Mouse (Mus musculus) intestine, embryonic 15.5 days (tissue): ENCODE data around the gene Cldn7. TPM values are rescaled to one million over a fixed set of nuclear protein-coding genes. Genes with fewer than 3 reads are reported as not detected.
"Not testable (repeated sequence)": the region's sequence is repeated elsewhere in the genome, so short reads cannot be mapped to it uniquely, and the experiment has no call there.

Experiments used
- ATAC-seq: fragments of 200-750 bp; cut with Nextera tagmentation; 2 replicates; pipeline ENCODE4 v1.8.0; 2017; ENCODE audit warnings: moderate TSS enrichment, moderate library complexity
- H3K27ac ChIP-seq: fragments of 300-500 bp; sonication (generic); 2 replicates; pipeline ENCODE4 v1.5.1; 2015; ENCODE audit warnings: mild to moderate bottlenecking, inconsistent platforms
- H3K27me3 ChIP-seq: fragments of 300-500 bp; sonication (generic); replicated peaks from 2 replicates; pipeline ENCODE4 v1.6.1; 2015; ENCODE audit warnings: inconsistent platforms
- H3K36me3 ChIP-seq: fragments of 300-500 bp; sonication (generic); 2 replicates; pipeline ENCODE4 v1.6.1; 2015; ENCODE audit warnings: inconsistent platforms
- H3K4me1 ChIP-seq: fragments of 300-500 bp; sonication (generic); replicated peaks from 2 replicates; pipeline ENCODE4 v1.6.1; 2015; ENCODE audit warnings: inconsistent platforms
- H3K4me2 ChIP-seq: fragments of 300-500 bp; sonication (generic); replicated peaks from 2 replicates; pipeline ENCODE4 v1.6.1; 2015; ENCODE audit warnings: mild to moderate bottlenecking, inconsistent platforms
- H3K4me3 ChIP-seq: fragments of 300-500 bp; sonication (generic); replicated peaks from 2 replicates; pipeline ENCODE4 v1.5.1; 2015; ENCODE audit warnings: inconsistent platforms
- H3K9ac ChIP-seq: fragments of 300-500 bp; sonication (generic); 2 replicates; pipeline ENCODE4 v1.6.1; 2015; ENCODE audit warnings: inconsistent platforms
- H3K9me3 ChIP-seq: fragments of 300-500 bp; sonication (generic); 2 replicates; pipeline ENCODE4 v1.6.1; 2016; ENCODE audit warnings: inconsistent platforms
- WGBS: fragments of 180-500 bp; shearing (Covaris S2); methylation state at CpG from one replicate; pipeline ENCODE4 v1.1.7; 2015; 5-methylcytosine and 5-hydroxymethylcytosine counted together
- polyA plus RNA-seq: library from polyadenylated mRNA; unstranded; fragments of >200 nt; fragmentation: Nextera tagmentation; extraction: Ambion mirVana; gene quantifications from 2 replicates; pipeline ENCODE4 v1.2.1, GENCODE M21; 2015

The Cldn7 gene
- polyA plus RNA-seq, 1 experiment from 2014 or later, result 977 TPM

- peak; percentile 95 for ATAC-seq
- H3K9ac ChIP-seq, result peak within 1 kb of the TSS; percentile 44
- peak within 1 kb of the TSS; percentile 72 for H3K27ac ChIP-seq
- peaks cover 12% of the 10 kb centered on the region; the same call in 1 of the 2 replicates for H3K4me1 ChIP-seq
- peaks cover 6% of the 10 kb centered on the region; the same call in 1 of the 2 replicates for H3K36me3 ChIP-seq
- H3K27me3 ChIP-seq, result no peaks in the 10 kb centered on the region
- under 1% methylated on average over 34 of the region's 34 CpGs for WGBS
- peak within 1 kb of the TSS; percentile 48 for H3K4me3 ChIP-seq
- H3K9me3 ChIP-seq, result no peaks in the 10 kb centered on the region
- H3K4me2 ChIP-seq, result peak within 1 kb of the TSS; percentile 78
Observed at GRCm38 (mm10) chr11:69948066-69948762, 16.4 kb upstream of the Cldn7 start, which contains the start of gene Slc2a4. Gene Slc2a4 (minus strand): TSS chr11:69948188.

- Histone ChIP-seq H3K4me3 (peak overlapping the region; percentile 48), H3K36me3 (peaks cover 6% of the 10 kb centered on the region; the same call in 1 of the 2 replicates), H3K4me1 (peaks cover 12% of the 10 kb centered on the region; the same call in 1 of the 2 replicates), H3K9me3 (no peaks in the 10 kb centered on the region), H3K4me2 (peak overlapping the region; percentile 78), H3K27ac (peak overlapping the region; percentile 51), H3K9ac (peak overlapping the region; percentile 36; the same call in 1 of the 2 replicates), H3K27me3 (no peaks in the 10 kb centered on the region)
- under 1% methylated on average over 14 of the region's 14 CpGs for WGBS
- peak; percentile 45 for ATAC-seq
Observed at GRCm38 (mm10) chr11:69948763-69949150, 15.8 kb upstream of the Cldn7 start.

- Histone ChIP-seq H3K9ac (no peak overlapping the region), H3K36me3 (no peaks in the 10 kb centered on the region), H3K4me3 (no peak overlapping the region), H3K4me2 (no peak overlapping the region), H3K9me3 (no peaks in the 10 kb centered on the region), H3K27me3 (no peaks in the 10 kb centered on the region), H3K27ac (no peak overlapping the region), H3K4me1 (peaks cover 9% of the 10 kb centered on the region; the same call in 1 of the 2 replicates)
- 49% methylated on average over 4 of the region's 4 CpGs for WGBS
- no peak for ATAC-seq
Observed at GRCm38 (mm10) chr11:69950807-69951459, 13.6 kb upstream of the Cldn7 start.

- no peak for ATAC-seq
- Histone ChIP-seq H3K9ac (no peak overlapping the region), H3K4me1 (peaks cover 9% of the 10 kb centered on the region; the same call in 1 of the 2 replicates), H3K9me3 (no peaks in the 10 kb centered on the region), H3K36me3 (no peaks in the 10 kb centered on the region), H3K27ac (no peak overlapping the region), H3K27me3 (no peaks in the 10 kb centered on the region), H3K4me2 (no peak overlapping the region), H3K4me3 (no peak overlapping the region)
- 30% methylated on average over 1 of the region's 1 CpGs for WGBS
Observed at GRCm38 (mm10) chr11:69952274-69952673, 12.3 kb upstream of the Cldn7 start.

- Histone ChIP-seq H3K4me2 (peak overlapping the region; percentile 28; the same call in 1 of the 2 replicates), H3K27ac (peak overlapping the region; percentile 40; the same call in 1 of the 2 replicates), H3K9ac (no peak overlapping the region), H3K9me3 (no peaks in the 10 kb centered on the region), H3K4me3 (no peak overlapping the region), H3K27me3 (no peaks in the 10 kb centered on the region), H3K36me3 (no peaks in the 10 kb centered on the region), H3K4me1 (peaks cover 5% of the 10 kb centered on the region; the same call in 1 of the 2 replicates)
- 35% methylated on average over 11 of the region's 11 CpGs for WGBS
- peak; percentile 58 for ATAC-seq
Observed at GRCm38 (mm10) chr11:69953267-69953915, 11.2 kb upstream of the Cldn7 start.

- ATAC-seq, H3K36me3 ChIP-seq, H3K4me2 ChIP-seq, H3K4me3 ChIP-seq, H3K27ac ChIP-seq, H3K9ac ChIP-seq, H3K9me3 ChIP-seq, H3K4me1 ChIP-seq, H3K27me3 ChIP-seq: not testable (repeated sequence)
- WGBS, result 78% methylated on average over 4 of the region's 4 CpGs
Observed at GRCm38 (mm10) chr11:69955618-69956017, 9.0 kb upstream of the Cldn7 start.

- no peak overlapping the region for H3K4me2 ChIP-seq
- H3K36me3 ChIP-seq, result no peaks in the 10 kb centered on the region
- no peaks in the 10 kb centered on the region for H3K27me3 ChIP-seq
- no peak overlapping the region for H3K4me3 ChIP-seq
- WGBS, result 67% methylated on average over 1 of the region's 1 CpGs
- no peak for ATAC-seq
- H3K9ac ChIP-seq, result no peak overlapping the region
- H3K27ac ChIP-seq, result no peak overlapping the region
- H3K4me1 ChIP-seq, result no peaks in the 10 kb centered on the region
- no peaks in the 10 kb centered on the region for H3K9me3 ChIP-seq
Observed at GRCm38 (mm10) chr11:69956218-69956617, 8.4 kb upstream of the Cldn7 start.

- Histone ChIP-seq H3K9me3 (no peaks in the 10 kb centered on the region), H3K36me3 (no peaks in the 10 kb centered on the region), H3K27ac (peak overlapping the region; percentile 89), H3K4me1 (0 out of 2 replicates have a peak, but pooled peaks cover 3% of the 10 kb centered on the region), H3K27me3 (peaks cover 16% of the 10 kb centered on the region), H3K4me2 (peak overlapping the region; percentile 38), H3K4me3 (no peak overlapping the region), H3K9ac (no peak overlapping the region)
- 40% methylated on average over 5 of the region's 5 CpGs for WGBS
- no peak for ATAC-seq
Observed at GRCm38 (mm10) chr11:69960616-69961015, 4.0 kb upstream of the Cldn7 start.

- H3K27ac ChIP-seq, result peak overlapping the region; percentile 89
- no peaks in the 10 kb centered on the region for H3K9me3 ChIP-seq
- WGBS, result 20% methylated on average over 5 of the region's 5 CpGs
- H3K4me2 ChIP-seq, result peak overlapping the region; percentile 34; the same call in 1 of the 2 replicates
- H3K4me1 ChIP-seq, result peaks cover 3% of the 10 kb centered on the region; the same call in 1 of the 2 replicates
- peak overlapping the region; percentile 17; the same call in 1 of the 2 replicates for H3K9ac ChIP-seq
- no peaks in the 10 kb centered on the region for H3K36me3 ChIP-seq
- H3K27me3 ChIP-seq, result peaks cover 27% of the 10 kb centered on the region
- H3K4me3 ChIP-seq, result no peak overlapping the region
- peak; percentile 19; the same call in 1 of the 2 replicates for ATAC-seq
Observed at GRCm38 (mm10) chr11:69961841-69962240, 2.7 kb upstream of the Cldn7 start.

GRCm38 (mm10) chr11:69965271-69966005 is 859 bp downstream of the Cldn7 start:
- H3K9ac ChIP-seq, result peak overlapping the region; percentile 59
- H3K27me3 ChIP-seq, result peaks cover 28% of the 10 kb centered on the region
- H3K4me1 ChIP-seq, result peaks cover 3% of the 10 kb centered on the region; the same call in 1 of the 2 replicates
- peak; percentile 71 for ATAC-seq
- H3K27ac ChIP-seq, result peak overlapping the region; percentile 89
- WGBS, result 3% methylated on average over 49 of the region's 49 CpGs
- no peaks in the 10 kb centered on the region for H3K9me3 ChIP-seq
- H3K4me3 ChIP-seq, result peak overlapping the region; percentile 47
- H3K4me2 ChIP-seq, result peak overlapping the region; percentile 62
- H3K36me3 ChIP-seq, result 0 out of 2 replicates have a peak, but pooled peaks cover 3% of the 10 kb centered on the region

GRCm38 (mm10) chr11:69966006-69966859 is 1.7 kb downstream of the Cldn7 start:
- WGBS, result 1% methylated on average over 59 of the region's 59 CpGs
- Histone ChIP-seq H3K4me1 (peaks cover 3% of the 10 kb centered on the region; the same call in 1 of the 2 replicates), H3K4me2 (peak overlapping the region; percentile 62), H3K9ac (peak overlapping the region; percentile 59), H3K27ac (peak overlapping the region; percentile 89), H3K9me3 (no peaks in the 10 kb centered on the region), H3K36me3 (0 out of 2 replicates have a peak, but pooled peaks cover 4% of the 10 kb centered on the region), H3K4me3 (peak overlapping the region; percentile 47), H3K27me3 (peaks cover 28% of the 10 kb centered on the region)
- ATAC-seq, result peak; percentile 72
